Mouse (Mus musculus) heart, adult 18-20 months (tissue): Measurements from ENCODE around the gene Gm12166. TPM values are rescaled to one million over a fixed set of nuclear protein-coding genes. Genes with fewer than 3 reads are reported as not detected.

ENCODE experiments used
- DNase-seq, 2 experiments: peaks; one replicate each; pipeline ENCODE4 v3.0.0; 2021 to 2022; ENCODE audit warnings: mixed read lengths in 1 of 2
- total RNA-seq, 2 experiments: library from RNA; stranded (reverse); gene quantifications; 2 replicates each; pipeline ENCODE4 v1.2.3; 2021

The Gm12166 gene
- total RNA-seq, 2 experiments from 2014 or later = 1.0 to 2.9 TPM

DNA sequence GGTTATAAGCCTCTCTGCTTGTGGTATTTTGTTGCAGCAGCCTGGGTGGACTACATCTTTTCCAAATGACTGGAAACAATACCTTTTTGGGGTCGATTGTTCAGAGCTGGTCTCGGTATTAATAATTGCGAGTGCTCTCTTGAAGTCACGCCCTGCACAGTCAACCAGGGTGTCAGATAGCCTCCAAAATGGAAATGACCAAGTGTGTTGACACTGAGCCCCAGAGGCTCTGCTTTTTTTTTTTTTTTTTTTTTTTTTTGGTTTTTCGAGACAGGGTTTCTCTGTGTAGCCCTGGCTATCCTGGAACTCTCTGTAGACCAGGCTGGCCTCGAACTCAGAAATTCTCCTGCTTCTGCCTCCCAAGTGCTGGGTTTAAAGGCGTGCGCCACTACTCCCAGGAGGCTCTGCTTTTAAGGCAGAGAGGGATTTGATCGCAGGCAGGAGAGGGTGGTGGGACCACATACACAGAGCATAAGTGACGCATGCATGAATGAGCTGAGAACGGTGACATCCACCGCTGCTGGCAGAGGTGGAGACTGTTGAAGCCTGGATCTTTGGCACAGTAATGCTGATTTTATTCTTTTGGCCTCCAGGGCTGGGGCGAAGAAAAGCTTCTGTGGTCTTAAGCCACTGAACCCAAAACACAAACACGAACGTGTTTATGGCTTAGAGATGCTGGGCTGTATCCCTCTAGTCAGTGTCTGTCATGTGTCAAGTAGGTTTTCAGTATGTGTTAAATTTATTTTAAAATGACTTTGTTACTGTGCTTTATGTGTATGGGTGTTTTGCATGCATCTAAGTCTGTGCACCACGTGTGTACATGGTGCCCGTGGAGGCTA lies 21.9 kb upstream of the Gm12166 start:
- DNase-seq = no peak

- DNase-seq = peak; percentile 58 to 62
Observed at GRCm38 (mm10) chr11:46073061-46073849, 21.1 kb upstream of the Gm12166 start.

- peak in 1 of 2 experiments; percentile 49 for DNase-seq
Observed at GRCm38 (mm10) chr11:46072466-46073060, 20.4 kb upstream of the Gm12166 start.

DNA sequence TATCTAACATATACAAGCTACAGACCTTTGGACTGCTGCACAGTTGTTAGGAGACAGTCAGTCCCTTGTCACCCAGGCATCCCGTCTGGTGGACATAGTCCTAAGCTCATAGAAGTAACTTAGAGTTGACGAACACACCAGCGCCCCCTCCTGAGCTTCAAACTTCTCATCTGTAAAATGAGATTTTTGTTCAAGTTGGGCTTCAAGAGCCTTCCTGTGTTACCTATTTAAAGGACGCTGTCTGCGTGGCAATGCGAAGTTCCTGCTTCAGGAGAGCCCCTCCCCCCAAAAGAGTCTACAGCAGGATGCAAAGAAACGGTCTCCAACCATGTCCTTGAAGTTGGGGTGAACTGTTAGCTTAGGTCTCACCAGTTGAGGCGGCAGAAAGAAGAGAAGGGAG lies 18.7 kb upstream of the Gm12166 start:
- DNase-seq = no peak

DNA sequence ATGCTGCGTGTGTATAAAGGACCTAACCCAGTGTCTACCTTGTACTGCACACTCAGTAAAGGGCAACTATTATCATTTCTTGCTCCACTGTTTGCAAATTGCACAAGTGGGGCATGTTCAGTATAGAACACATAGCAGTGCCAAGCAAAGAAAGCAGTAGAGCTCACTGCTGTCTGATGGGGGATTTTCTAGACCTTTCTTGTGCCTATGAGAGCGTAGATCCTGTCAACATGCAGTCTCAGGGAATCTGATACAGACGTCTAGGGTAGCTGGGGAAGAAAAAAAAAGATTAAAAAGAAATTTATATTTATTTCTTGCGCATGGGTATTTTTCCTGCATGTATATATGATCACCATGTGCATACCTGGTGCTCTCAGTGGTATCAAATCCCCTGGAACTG lies 18.0 kb upstream of the Gm12166 start:
- no peak for DNase-seq

GRCm38 (mm10) chr11:46069408-46070003 lies 17.4 kb upstream of the Gm12166 start:
- DNase-seq = peak; percentile 79 to 83

- DNase-seq = peak; percentile 82 to 87
Observed at GRCm38 (mm10) chr11:46068756-46069407, 16.8 kb upstream of the Gm12166 start.

- DNase-seq = no peak
Observed at GRCm38 (mm10) chr11:46067371-46068060, 15.4 kb upstream of the Gm12166 start.

DNA sequence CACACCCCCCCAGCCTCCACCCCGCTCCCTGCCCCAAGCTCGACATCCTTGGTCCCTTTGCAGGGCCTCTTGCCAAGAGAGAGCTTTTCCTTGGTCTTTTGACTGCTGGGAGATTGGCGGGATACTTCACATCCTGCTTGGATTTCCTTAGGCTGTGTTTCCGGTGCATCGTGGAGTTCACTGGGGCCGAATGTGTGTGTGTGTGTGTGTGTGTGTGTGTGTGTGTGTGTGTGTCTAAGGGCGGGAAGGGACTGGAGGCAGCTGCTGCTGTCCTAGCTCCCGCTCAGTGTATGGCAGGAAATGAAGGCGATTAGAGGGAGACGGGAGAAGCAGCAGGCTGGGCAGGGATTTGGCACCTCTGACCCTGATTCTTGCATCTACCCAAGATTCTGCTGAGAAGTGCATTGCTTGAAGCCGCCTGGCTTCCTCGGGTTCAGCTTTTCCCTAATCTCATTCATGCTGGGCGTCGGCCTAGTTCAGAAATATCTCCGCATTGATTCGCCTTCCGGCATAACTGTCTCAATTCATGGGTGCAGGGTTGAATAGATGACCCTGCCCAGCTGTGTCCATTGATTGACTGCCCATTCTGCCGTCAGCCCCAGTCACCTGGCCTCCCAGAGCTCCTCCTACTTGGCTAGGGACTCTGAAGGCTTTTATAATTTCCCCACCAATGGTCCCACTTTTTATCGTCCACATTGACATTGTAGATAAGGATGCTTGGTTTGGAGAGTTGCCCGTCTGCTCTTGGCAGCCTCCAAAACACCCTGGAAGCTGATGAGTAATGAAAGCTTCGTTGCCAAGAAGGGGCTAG lies 13.3 kb upstream of the Gm12166 start:
- peak; percentile 87 to 91 for DNase-seq

GRCm38 (mm10) chr11:46064767-46065166 lies 12.6 kb upstream of the Gm12166 start:
- DNase-seq = peak; percentile 61 to 68

- peak; percentile 82 to 90 for DNase-seq
Observed at GRCm38 (mm10) chr11:46062993-46063731, 11.0 kb upstream of the Gm12166 start.

DNA sequence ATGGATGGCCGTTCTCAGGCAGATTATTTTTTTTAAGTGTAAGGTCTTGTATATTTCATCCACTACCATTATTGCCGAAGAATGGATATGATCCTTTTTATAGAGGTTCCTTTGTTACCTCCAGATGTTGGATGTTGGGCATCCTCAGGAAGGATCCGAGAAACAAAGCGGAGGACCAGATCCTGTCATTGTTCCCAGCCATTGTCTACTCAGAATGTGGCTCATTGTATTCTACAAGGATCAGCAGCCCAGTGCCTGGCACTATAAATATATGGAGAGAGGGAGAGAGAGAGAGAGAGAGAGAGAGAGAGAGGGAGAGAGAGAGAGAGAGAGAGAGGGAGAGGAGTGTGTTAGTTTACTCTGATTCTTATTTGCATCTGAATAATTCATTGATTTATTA lies 10.4 kb upstream of the Gm12166 start:
- no peak for DNase-seq

DNA sequence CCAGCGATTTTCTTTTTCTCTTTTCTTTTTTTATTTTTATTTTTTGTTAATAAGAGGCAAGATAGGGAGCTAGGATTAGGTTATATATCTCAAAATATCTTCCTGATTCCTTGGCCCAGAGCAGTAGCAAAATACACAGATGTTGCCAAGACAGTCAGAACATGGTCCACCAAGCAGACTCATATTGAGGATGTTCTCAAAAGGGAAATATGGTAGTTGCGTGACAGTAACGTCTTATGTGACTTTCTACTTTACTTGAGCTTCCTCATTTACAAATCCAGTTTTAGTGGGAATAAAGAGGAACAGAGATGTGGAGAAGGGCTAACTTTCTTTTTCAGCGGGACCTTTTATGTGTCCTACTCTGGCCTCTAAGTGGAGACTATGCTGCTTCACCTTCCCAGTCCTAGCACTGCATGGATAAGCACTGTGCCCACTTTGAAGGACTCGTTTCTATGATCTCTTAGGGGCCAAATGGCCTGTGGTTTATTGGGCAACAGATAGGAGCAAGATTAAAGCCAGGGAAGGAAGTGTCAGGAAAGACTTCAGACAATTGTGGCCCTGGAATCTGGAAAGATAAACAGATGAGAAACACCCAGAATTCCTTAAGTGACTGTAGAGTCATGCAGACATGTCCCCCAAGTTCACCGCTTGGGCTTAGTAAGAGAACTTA lies 9.8 kb upstream of the Gm12166 start:
- DNase-seq = peak in 1 of 2 experiments; percentile 45

DNA sequence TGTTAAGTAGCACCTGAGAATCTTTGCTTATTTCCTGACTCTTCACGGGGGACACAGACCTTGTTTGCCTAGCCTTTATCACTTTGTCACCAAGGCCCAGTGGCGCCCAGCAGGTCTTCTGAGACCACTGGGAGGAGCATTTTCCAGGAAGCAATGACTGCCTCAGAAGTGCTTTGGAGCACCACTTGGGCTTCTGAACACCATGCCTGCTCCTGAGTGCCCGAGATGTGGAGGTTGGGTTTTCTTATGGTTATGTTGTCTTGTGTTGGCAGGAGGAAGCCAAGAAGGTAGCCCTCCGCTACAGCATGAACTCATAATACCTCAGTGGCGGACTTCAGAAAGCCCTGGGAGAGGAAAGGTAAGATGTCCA lies 8.5 kb upstream of the Gm12166 start:
- no peak for DNase-seq

DNA sequence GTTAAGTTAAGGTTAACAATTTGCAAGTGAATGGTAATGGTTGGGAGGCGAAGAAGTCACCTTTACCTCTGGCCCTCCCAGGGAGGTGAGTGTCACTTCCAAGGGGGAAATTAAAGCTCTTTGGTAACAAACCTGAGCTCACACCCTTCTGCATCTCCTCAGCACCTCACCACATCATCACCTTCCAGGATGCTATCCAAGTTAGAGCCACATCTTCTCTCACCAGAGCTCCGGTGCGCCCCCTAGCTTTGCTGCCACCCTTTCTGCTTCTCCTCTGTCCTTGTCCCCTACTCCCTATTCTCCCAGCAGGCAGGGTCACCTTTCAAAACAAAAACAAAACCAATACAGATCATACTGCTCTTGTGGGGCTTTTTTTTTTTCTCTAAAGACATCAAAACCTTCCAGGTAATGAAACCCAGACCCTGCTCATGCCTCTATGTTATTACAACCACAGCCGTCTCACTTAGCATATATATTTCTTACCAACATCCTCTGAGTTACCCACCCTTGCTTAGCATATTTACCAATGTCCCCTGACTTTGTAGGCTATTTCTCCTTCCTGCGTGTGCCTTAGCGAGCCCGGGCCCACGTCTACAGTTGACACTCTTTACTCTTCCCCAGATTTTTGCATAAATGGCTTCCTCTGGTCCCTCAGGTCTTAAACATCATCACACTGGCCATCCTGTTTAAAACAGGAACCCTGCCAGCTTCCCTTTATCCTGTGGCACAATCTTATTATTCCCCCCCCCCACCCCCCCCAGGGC lies 7.9 kb upstream of the Gm12166 start:
- peak in 1 of 2 experiments; percentile 55 for DNase-seq

GRCm38 (mm10) chr11:46058916-46059315 lies 6.8 kb upstream of the Gm12166 start:
- DNase-seq = no peak

- peak; percentile 36 to 67 for DNase-seq
Observed at GRCm38 (mm10) chr11:46058011-46058410, 5.9 kb upstream of the Gm12166 start.

GRCm38 (mm10) chr11:46056770-46057411 lies 4.8 kb upstream of the Gm12166 start:
- DNase-seq = peak; percentile 60 to 78
